Mouse (Mus musculus) left cerebral cortex, postnatal 25 days (tissue): ENCODE results near the gene Ranbp17. TPM values are rescaled to one million over a fixed set of nuclear protein-coding genes. Genes with fewer than 3 reads are reported as not detected.

Experiments
- DNase-seq, 2 experiments: peaks; one replicate each; pipeline ENCODE4 v3.0.0; 2022; ENCODE audit warnings: low spot score in 2 of 2, mixed read lengths in 1 of 2
- intact Hi-C: fragments of 180-260 bp; cut with DNase I; formaldehyde crosslinking; loops from one replicate; pipeline ENCODE4 v1.15.1; 2025
- total RNA-seq, 2 experiments: library from RNA; stranded (reverse); gene quantifications; 2 replicates each; pipeline ENCODE4 v1.2.3; 2021

Ranbp17 gene
- total RNA-seq: 1 to 10 TPM; 6.0 to 8.0 TPM

GRCm38 (mm10) chr11:33513376-33513991 lies at the start of gene Ranbp17:
Ranbp17 (minus strand) TSS chr11:33513746.
- intact Hi-C loops: no loop called here
- peak; percentile 15 to 18 for DNase-seq

GRCm38 (mm10) chr11:33554123-33554522 lies 40.6 kb upstream of the Ranbp17 start:
- intact Hi-C loops: loop anchor here (1.0 kb wide), 1 partner anchor 378 kb away; no protein-coding TSS in a partner anchor
- peak; percentile 13 to 34 for DNase-seq

- DNase-seq: no peak
- intact Hi-C loops: no loop called here
Observed at GRCm38 (mm10) chr11:33550861-33551560, 37.5 kb upstream of the Ranbp17 start.

- no peak for DNase-seq
- intact Hi-C loops: no loop called here
Observed at GRCm38 (mm10) chr11:33547386-33547785, 33.8 kb upstream of the Ranbp17 start.

- no peak for DNase-seq
- intact Hi-C loops: no loop called here
Observed at GRCm38 (mm10) chr11:33544945-33545344, 31.4 kb upstream of the Ranbp17 start.

GRCm38 (mm10) chr11:33544121-33544520 lies 30.6 kb upstream of the Ranbp17 start:
- DNase-seq: no peak
- intact Hi-C loops: no loop called here

- no peak for DNase-seq
- intact Hi-C loops: no loop called here
Observed at GRCm38 (mm10) chr11:33537390-33538125, 24.0 kb upstream of the Ranbp17 start.

- DNase-seq: no peak
Observed at GRCm38 (mm10) chr11:33536636-33537035, 23.1 kb upstream of the Ranbp17 start.

GRCm38 (mm10) chr11:33534541-33534940 lies 21.0 kb upstream of the Ranbp17 start:
- intact Hi-C loops: no loop called here
- DNase-seq: no peak

More at GRCm38 (mm10) chr11:33536636-33537035, 23.1 kb upstream of the Ranbp17 start:
- intact Hi-C loops: no loop called here

- intact Hi-C loops: no loop called here
- no peak for DNase-seq
Observed at GRCm38 (mm10) chr11:33533577-33533976, 20.0 kb upstream of the Ranbp17 start.

GRCm38 (mm10) chr11:33529576-33529975 lies 16.0 kb upstream of the Ranbp17 start:
- no peak for DNase-seq
- intact Hi-C loops: no loop called here

- intact Hi-C loops: no loop called here
- peak; percentile 54 to 66 for DNase-seq
Observed at GRCm38 (mm10) chr11:33512854-33513375, 631 bp downstream of the Ranbp17 start.

- no peak for DNase-seq
- intact Hi-C loops: no loop called here
Observed at GRCm38 (mm10) chr11:33509401-33509800, 4.1 kb downstream of the Ranbp17 start.

- no peak for DNase-seq
- intact Hi-C loops: no loop called here
Observed at GRCm38 (mm10) chr11:33485746-33486145, 27.8 kb downstream of the Ranbp17 start.

- DNase-seq: no peak
- intact Hi-C loops: no loop called here
Observed at GRCm38 (mm10) chr11:33480410-33480809, 33.1 kb downstream of the Ranbp17 start.

GRCm38 (mm10) chr11:33479209-33479608 lies 34.3 kb downstream of the Ranbp17 start:
- intact Hi-C loops: no loop called here
- no peak for DNase-seq

GRCm38 (mm10) chr11:33476634-33477033 lies 36.9 kb downstream of the Ranbp17 start:
- intact Hi-C loops: no loop called here
- DNase-seq: no peak

- no peak for DNase-seq
- intact Hi-C loops: no loop called here
Observed at GRCm38 (mm10) chr11:33461172-33461571, 52.4 kb downstream of the Ranbp17 start.

GRCm38 (mm10) chr11:33454069-33454468 lies 59.5 kb downstream of the Ranbp17 start:
- no peak for DNase-seq
- intact Hi-C loops: no loop called here

GRCm38 (mm10) chr11:33433813-33434212 lies 79.7 kb downstream of the Ranbp17 start:
- DNase-seq: peak in 1 of 2 experiments; percentile 39
- intact Hi-C loops: loop anchor here (10.0 kb wide), 1 partner anchor 259 kb away; no protein-coding TSS in a partner anchor
